23 mouse cellular contexts compared by ENCODE assay signal in the genomic region with DNA sequence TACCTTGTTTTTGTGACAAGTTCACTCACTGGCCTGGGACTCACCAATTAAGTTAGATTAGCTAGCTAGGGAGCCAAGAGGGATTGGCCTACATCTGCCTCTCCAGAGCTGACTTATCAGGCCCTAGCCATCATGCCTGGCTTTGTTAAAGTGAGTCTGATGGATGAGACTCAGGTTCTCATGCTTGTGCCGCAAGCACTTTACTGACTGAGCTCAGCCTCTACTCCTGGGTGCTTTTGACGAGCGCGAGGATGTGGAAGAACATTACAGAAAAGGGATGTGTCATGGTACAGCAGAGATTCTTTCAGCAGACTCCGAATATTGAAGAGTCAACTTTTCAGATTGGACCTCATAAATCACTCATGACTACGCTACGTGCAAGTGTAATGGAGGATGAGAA.
"Had no signal": no experiment of that assay in that cellular context is flagged by ENCODE, and none has a peak within 500 bp of the region (broad histone marks: within the 10 kb centered on the region; RNA-seq: fewer than 3 reads in every experiment).

No protein-coding gene starts in this region.

- H3K27ac ChIP-seq: gastrocnemius, adult 2 months; heart, embryonic 10.5 days; heart, embryonic 13.5 days; hindbrain, embryonic 13.5 days; hindbrain, embryonic 15.5 days; hindbrain, postnatal 0 days; kidney, embryonic 15.5 days; kidney, postnatal 0 days; limb, embryonic 13.5 days; limb, embryonic 15.5 days had no signal

- DNase-seq: gastrocnemius, adult 2 months; gastrocnemius, postnatal 14 days; gastrocnemius, postnatal 36 days; heart, adult 18-20 months; heart, postnatal 10 days; kidney, adult 11 months; kidney, adult 2 months; kidney, adult 9 months; kidney, postnatal 14 days; kidney, postnatal 36 days; layer of hippocampus, adult 9-11 months; layer of hippocampus, postnatal 36 days; left cerebral cortex, postnatal 4 days had no signal

- H3K4me3 ChIP-seq: gastrocnemius, adult 2 months; heart, embryonic 10.5 days; heart, embryonic 13.5 days; hindbrain, embryonic 13.5 days; hindbrain, embryonic 15.5 days; kidney, embryonic 15.5 days; limb, embryonic 13.5 days; limb, embryonic 15.5 days had no signal

- H3K9ac ChIP-seq: heart, embryonic 13.5 days; hindbrain, embryonic 13.5 days; hindbrain, embryonic 15.5 days; kidney, embryonic 15.5 days; limb, embryonic 13.5 days; limb, embryonic 15.5 days had no signal

- ATAC-seq: forebrain, embryonic 16.5 days; hindbrain, postnatal 0 days had no signal

- H3K27me3 ChIP-seq: heart, embryonic 13.5 days; hindbrain, embryonic 13.5 days; hindbrain, embryonic 15.5 days; kidney, embryonic 15.5 days; limb, embryonic 13.5 days; limb, embryonic 15.5 days had no signal

- H3K36me3 ChIP-seq: heart, embryonic 10.5 days; hindbrain, embryonic 13.5 days; hindbrain, embryonic 15.5 days; kidney, embryonic 15.5 days; limb, embryonic 13.5 days; limb, embryonic 15.5 days had no signal

- H3K4me2 ChIP-seq: heart, embryonic 13.5 days; hindbrain, embryonic 13.5 days; hindbrain, embryonic 15.5 days; kidney, embryonic 15.5 days; limb, embryonic 13.5 days; limb, embryonic 15.5 days had no signal

- H3K9me3 ChIP-seq: heart, embryonic 10.5 days; heart, embryonic 13.5 days; hindbrain, embryonic 13.5 days; hindbrain, embryonic 15.5 days; kidney, embryonic 15.5 days; limb, embryonic 13.5 days; limb, embryonic 15.5 days had no signal
